Mouse (Mus musculus): ENCODE measurements around the gene D6Wsu163e. TPM values are rescaled to one million over a fixed set of nuclear protein-coding genes. Genes with fewer than 3 reads are reported as not detected.

The D6Wsu163e gene
- total and polyA plus RNA-seq, 3 experiments: 18.7 to 42.0 (median 31.1) TPM

GRCm38 (mm10) chr6:126938047-126938446, 1.7 kb upstream of the D6Wsu163e start:
- DNase-seq (ENCODE audit: extremely low read depth): peak; percentile 54
- peak overlapping the region; percentile 89 to 99 (median 95) for H3K4me3 ChIP-seq (replicated peaks in 1 of 3; ENCODE audit: low read depth in 2 of 3, low read length in 2 of 3, poor library complexity in 1 of 3)
- dilution Hi-C loops (cut with MboI; ENCODE audit: extremely low pct_ligation_motif_present, extremely low pct_unique_long_range_greater_than_20kb, low sequenced_read_pairs): no loop called here

GRCm38 (mm10) chr6:126938853-126939486, 792 bp upstream of the D6Wsu163e start:
- no peaks in the 10 kb centered on the region for H3K9me3 ChIP-seq (replicated peaks; ENCODE audit: low read length)
- H3K4me1 ChIP-seq (ENCODE audit: control insufficient read depth in 1 of 2, insufficient read depth in 2 of 2): peaks cover 8 to 34% of the 10 kb centered on the region in 2 experiments; a peak in 3 of 4 replicates
- peak overlapping the region; percentile 91 for H3K4me2 ChIP-seq (ENCODE audit: insufficient read depth, low read depth, poor library complexity, severe bottlenecking)
- dilution Hi-C loops (cut with MboI; ENCODE audit: extremely low pct_ligation_motif_present, extremely low pct_unique_long_range_greater_than_20kb, low sequenced_read_pairs) (no loop called here), in situ Hi-C loops (cut with MboI; ENCODE audit: low pct_ligation_motif_present, low pct_unique_long_range_greater_than_20kb, low sequenced_read_pairs) (no loop called here)
- no peaks in the 10 kb centered on the region for H3K27me3 ChIP-seq (replicated peaks)
- H3K9ac ChIP-seq (ENCODE audit: insufficient read depth, low read depth): peak overlapping the region; percentile 73
- no peak for DNase-seq (ENCODE audit: extremely low read depth)
- no peak for TF ChIP-seq MYC (IDR thresholded peaks at IDR 0.05; ENCODE audit: low read depth, low read length)
- no peak for TF ChIP-seq MAFK (IDR thresholded peaks at IDR 0.05; ENCODE audit: insufficient replicate concordance, low read length)
- peak; percentile 54; the same call in 1 of the 2 replicates for TF ChIP-seq ZMIZ1 (IDR thresholded peaks at IDR 0.05; ENCODE audit: low read depth, low read length)
- peaks cover 26% of the 10 kb centered on the region for H3K79me2 ChIP-seq (replicated peaks; ENCODE audit: control insufficient read depth, extremely low read depth, insufficient read depth, poor library complexity, severe bottlenecking)
- peak overlapping the region; percentile 89 to 99 (median 95) for H3K4me3 ChIP-seq (replicated peaks in 1 of 3; ENCODE audit: low read depth in 2 of 3, low read length in 2 of 3, poor library complexity in 1 of 3)
- peaks cover 21 to 41% of the 10 kb centered on the region in 2 experiments for H3K36me3 ChIP-seq (replicated peaks in 1 of 2; ENCODE audit: control insufficient read depth in 1 of 2, insufficient read depth in 1 of 2, low read length in 1 of 2)
- peak overlapping the region; percentile 67 for H3K27ac ChIP-seq (ENCODE audit: insufficient read depth, low read depth)

More at GRCm38 (mm10) chr6:126938047-126938446, 1.7 kb upstream of the D6Wsu163e start:
- H3K9me3 ChIP-seq (replicated peaks; ENCODE audit: low read length): no peaks in the 10 kb centered on the region
- peaks cover 19 to 41% of the 10 kb centered on the region in 2 experiments for H3K36me3 ChIP-seq (replicated peaks in 1 of 2; ENCODE audit: control insufficient read depth in 1 of 2, insufficient read depth in 1 of 2, low read length in 1 of 2)
- H3K27ac ChIP-seq (ENCODE audit: insufficient read depth, low read depth): no peak overlapping the region
- no peaks in the 10 kb centered on the region for H3K27me3 ChIP-seq (replicated peaks)
- H3K79me2 ChIP-seq (replicated peaks; ENCODE audit: control insufficient read depth, extremely low read depth, insufficient read depth, poor library complexity, severe bottlenecking): peaks cover 26% of the 10 kb centered on the region
- peaks cover 8 to 34% of the 10 kb centered on the region in 2 experiments; a peak in 3 of 4 replicates for H3K4me1 ChIP-seq (ENCODE audit: control insufficient read depth in 1 of 2, insufficient read depth in 2 of 2)
- TF ChIP-seq MYC (IDR thresholded peaks at IDR 0.05; ENCODE audit: low read depth, low read length): peak; percentile 93
- no peak for TF ChIP-seq KAT2A (IDR thresholded peaks at IDR 0.05; ENCODE audit: insufficient replicate concordance, low read length)
- no peak for TF ChIP-seq JUND (conservative IDR thresholded peaks at IDR 0.05; ENCODE audit: low read depth, low read length)
- peak; percentile 52 for TF ChIP-seq SMC3 (IDR thresholded peaks at IDR 0.05; ENCODE audit: low read depth, low read length)
- no peak for TF ChIP-seq MAFK (IDR thresholded peaks at IDR 0.05; ENCODE audit: insufficient replicate concordance, low read length)
- TF ChIP-seq TBP (conservative IDR thresholded peaks at IDR 0.05; ENCODE audit: low read depth, low read length): 0 out of 2 replicates have a peak, but pooled peaks have one; percentile 32
- TF ChIP-seq IRF4 (IDR thresholded peaks at IDR 0.05; ENCODE audit: low read depth, low read length): no peak
- no peak for TF ChIP-seq ETS1 (conservative IDR thresholded peaks at IDR 0.05; ENCODE audit: low read depth, low read length)
- no peak for TF ChIP-seq POLR2A (IDR thresholded peaks at IDR 0.05; ENCODE audit: low read depth, low read length)
- no peak for TF ChIP-seq ELF1 (IDR thresholded peaks at IDR 0.05; ENCODE audit: low read depth, low read length)
- TF ChIP-seq RAD21 (IDR thresholded peaks at IDR 0.05; ENCODE audit: low read depth, low read length): peak; percentile 32
- TF ChIP-seq CTCF (conservative IDR thresholded peaks at IDR 0.05 in 1 of 2, IDR thresholded peaks at IDR 0.05 in 1 of 2; ENCODE audit: low read depth in 2 of 2, low read length in 2 of 2): peak in 1 of 2 experiments; percentile 58; a peak in 3 of 4 replicates
- no peak for TF ChIP-seq ZKSCAN1 (IDR thresholded peaks at IDR 0.05; ENCODE audit: borderline replicate concordance, low read depth, low read length)
- no peak for TF ChIP-seq USF2 (conservative IDR thresholded peaks at IDR 0.05; ENCODE audit: low read depth, low read length)
- TF ChIP-seq TCF12 (IDR thresholded peaks at IDR 0.05; ENCODE audit: low read depth, low read length): no peak
- 0 out of 2 replicates have a peak, but pooled peaks have one; percentile 16 for TF ChIP-seq MAX (IDR thresholded peaks at IDR 0.05; ENCODE audit: low read length)
- no peak for TF ChIP-seq USF1 (IDR thresholded peaks at IDR 0.05; ENCODE audit: low read depth, low read length)
- TF ChIP-seq PAX5 (IDR thresholded peaks at IDR 0.05; ENCODE audit: low read length): no peak
- TF ChIP-seq POLR2AphosphoS2 (IDR thresholded peaks at IDR 0.05; ENCODE audit: low read depth, low read length): no peak
- peak overlapping the region; percentile 91 for H3K4me2 ChIP-seq (ENCODE audit: insufficient read depth, low read depth, poor library complexity, severe bottlenecking)
- in situ Hi-C loops (cut with MboI; ENCODE audit: low pct_ligation_motif_present, low pct_unique_long_range_greater_than_20kb, low sequenced_read_pairs): no loop called here
- H3K9ac ChIP-seq (ENCODE audit: insufficient read depth, low read depth): peak overlapping the region; percentile 73
